Mouse (Mus musculus): ENCODE measurements around the gene Emx2. TPM values are rescaled to one million over a fixed set of nuclear protein-coding genes. Genes with fewer than 3 reads are reported as not detected.

The Emx2 gene
- polyA plus RNA-seq, 1 experiment = not detected

DNA sequence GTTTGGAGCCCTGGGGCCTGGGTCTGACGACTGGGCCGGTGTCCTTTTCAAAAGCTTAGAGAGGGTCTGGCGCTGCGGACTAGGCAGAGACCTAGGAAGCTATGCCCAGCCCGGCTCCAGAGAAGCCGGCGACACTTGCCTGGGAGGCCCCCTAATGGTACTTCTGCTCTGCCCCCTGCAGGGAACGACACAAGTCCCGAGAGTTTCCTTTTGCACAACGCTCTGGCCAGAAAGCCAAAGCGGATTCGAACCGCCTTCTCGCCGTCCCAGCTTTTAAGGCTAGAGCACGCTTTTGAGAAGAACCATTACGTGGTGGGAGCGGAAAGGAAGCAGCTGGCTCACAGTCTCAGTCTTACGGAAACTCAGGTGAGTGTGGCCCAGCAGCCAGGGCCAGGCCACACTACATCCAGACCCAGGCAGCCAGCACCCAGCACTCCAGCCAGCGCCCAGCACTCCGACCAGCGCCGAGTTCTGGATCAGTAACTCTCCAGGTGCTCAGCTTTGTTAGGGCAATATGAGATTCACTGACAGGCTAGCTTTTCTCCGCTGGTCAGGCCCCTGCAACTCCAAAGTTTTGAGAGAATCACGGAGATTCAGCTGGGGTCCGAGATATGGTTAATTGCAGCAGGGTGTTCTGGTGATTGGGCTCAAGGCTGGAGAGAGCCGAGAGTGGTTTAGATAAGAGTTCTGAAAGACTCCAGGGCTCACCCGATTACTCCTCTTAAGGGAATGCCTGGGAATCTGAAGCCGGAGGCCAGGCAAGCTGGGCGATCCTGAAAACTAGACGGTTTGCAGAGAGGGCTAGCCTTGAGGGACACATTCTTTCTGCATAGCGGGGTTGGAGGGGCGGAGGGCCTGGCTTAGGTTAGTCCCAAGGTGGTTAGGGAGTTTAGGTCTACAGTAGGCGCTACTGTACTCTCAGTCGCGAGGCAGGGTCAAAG lies 3.6 kb downstream of the Emx2 start:
- Histone ChIP-seq H3K27ac (ENCODE audit: insufficient read depth, low read length) (no peak overlapping the region), H3K4me1 (ENCODE audit: control insufficient read depth, insufficient read depth, insufficient read length) (peaks cover 7% of the 10 kb centered on the region), H3K27me3 (ENCODE audit: control insufficient read depth, insufficient read depth, low read length) (peaks cover 44% of the 10 kb centered on the region), H3K36me3 (ENCODE audit: control insufficient read depth, insufficient read depth, low read length) (no peaks in the 10 kb centered on the region), H3K4me3 (ENCODE audit: extremely low read depth, insufficient read depth, insufficient read length) (no peak overlapping the region)
- DNase-seq (ENCODE audit: low read depth in 1 of 2, low spot score in 2 of 2) = no peak
- WGBS = 12% methylated on average over 36 of the region's 36 CpGs
- TF ChIP-seq CTCF (IDR thresholded peaks at IDR 0.05; ENCODE audit: extremely low read depth, insufficient read depth, insufficient read length, insufficient replicate concordance) = no peak
- TF ChIP-seq POLR2A (IDR thresholded peaks at IDR 0.05; ENCODE audit: low read depth, low read length) = no peak

DNA sequence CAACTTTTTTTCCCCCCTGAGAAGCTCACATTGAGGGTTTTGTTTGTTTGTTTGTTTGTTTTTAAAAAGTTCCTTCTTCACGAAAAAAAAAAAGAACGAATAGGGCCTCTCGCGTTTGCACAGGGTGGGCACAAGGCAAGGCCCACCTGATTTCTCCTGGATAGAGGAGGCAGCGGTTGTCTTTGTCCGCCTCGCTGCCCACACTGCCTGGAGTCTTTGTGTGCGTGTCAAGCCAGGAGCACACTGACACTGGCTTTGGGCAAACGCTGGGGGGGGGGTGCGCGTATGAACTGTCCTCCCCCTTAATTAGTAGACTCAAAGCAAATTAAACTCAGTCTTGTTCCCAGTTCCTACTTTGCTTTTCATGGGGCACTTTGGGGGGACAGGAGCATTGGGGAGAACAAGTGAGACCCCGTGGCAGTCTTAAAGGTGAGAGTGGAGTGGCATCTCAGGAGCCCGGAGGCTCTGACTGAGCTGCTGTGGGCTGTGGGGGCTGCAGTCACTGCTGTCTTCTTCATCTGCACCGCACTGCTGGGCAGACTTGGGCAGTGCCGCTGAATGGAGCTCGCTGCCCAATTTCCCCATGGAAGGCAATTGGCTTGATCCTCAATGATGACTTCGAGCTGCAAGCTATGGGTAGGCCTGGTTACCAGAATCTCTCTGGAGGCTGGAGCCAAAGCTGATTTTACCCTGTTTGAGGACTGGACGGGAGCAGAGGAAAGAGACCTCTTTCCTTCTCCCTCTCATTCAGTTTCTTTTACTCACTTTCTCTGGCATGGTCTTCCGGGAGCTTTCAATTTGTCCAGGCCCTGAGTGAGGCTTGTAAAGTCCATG lies 4.5 kb downstream of the Emx2 start:
- no peak for DNase-seq (ENCODE audit: low read depth in 1 of 2, low spot score in 2 of 2)
- WGBS = 18% methylated on average over 19 of the region's 19 CpGs

DNA sequence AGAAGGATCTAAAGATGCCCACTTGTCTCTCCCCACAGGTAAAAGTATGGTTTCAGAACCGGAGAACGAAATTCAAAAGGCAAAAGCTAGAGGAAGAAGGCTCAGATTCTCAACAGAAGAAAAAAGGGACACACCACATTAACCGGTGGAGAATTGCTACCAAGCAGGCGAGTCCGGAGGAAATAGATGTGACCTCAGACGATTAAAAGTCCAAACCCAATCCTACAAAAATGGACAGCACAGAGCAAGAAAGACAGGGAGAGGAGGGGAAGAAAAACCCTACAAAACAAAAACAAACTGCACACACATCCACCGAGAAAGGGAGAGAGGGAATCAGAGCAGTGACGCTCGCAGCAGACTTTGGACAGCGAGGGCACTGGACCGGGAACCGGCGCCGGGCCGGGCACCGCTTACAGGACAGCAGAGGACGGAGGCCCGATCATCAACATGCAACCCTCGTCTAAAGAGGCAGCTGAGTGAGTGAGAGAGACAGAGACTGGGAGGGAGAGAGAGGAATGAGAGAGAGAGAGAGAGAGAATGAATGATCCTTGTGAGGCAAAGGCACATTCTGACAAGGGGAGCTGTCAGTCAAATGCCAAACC lies 5.8 kb downstream of the Emx2 start:
- no peak overlapping the region for H3K4me3 ChIP-seq (ENCODE audit: extremely low read depth, insufficient read depth, insufficient read length)
- no peak for DNase-seq (ENCODE audit: low read depth in 1 of 2, low spot score in 2 of 2)
- no peaks in the 10 kb centered on the region for H3K36me3 ChIP-seq (ENCODE audit: control insufficient read depth, insufficient read depth, low read length)
- peaks cover 36% of the 10 kb centered on the region for H3K27me3 ChIP-seq (ENCODE audit: control insufficient read depth, insufficient read depth, low read length)
- no peak overlapping the region for H3K27ac ChIP-seq (ENCODE audit: insufficient read depth, low read length)
- peaks cover 5% of the 10 kb centered on the region for H3K4me1 ChIP-seq (ENCODE audit: control insufficient read depth, insufficient read depth, insufficient read length)
- TF ChIP-seq CTCF (IDR thresholded peaks at IDR 0.05; ENCODE audit: extremely low read depth, insufficient read depth, insufficient read length, insufficient replicate concordance) (no peak), POLR2A (IDR thresholded peaks at IDR 0.05; ENCODE audit: low read depth, low read length) (no peak)
- 9% methylated on average over 19 of the region's 19 CpGs for WGBS

More for the DNA sequence above, 4.5 kb downstream of the Emx2 start:
- Histone ChIP-seq H3K4me3 (ENCODE audit: extremely low read depth, insufficient read depth, insufficient read length) (no peak overlapping the region), H3K36me3 (ENCODE audit: control insufficient read depth, insufficient read depth, low read length) (no peaks in the 10 kb centered on the region), H3K4me1 (ENCODE audit: control insufficient read depth, insufficient read depth, insufficient read length) (peaks cover 7% of the 10 kb centered on the region), H3K27ac (ENCODE audit: insufficient read depth, low read length) (no peak overlapping the region), H3K27me3 (ENCODE audit: control insufficient read depth, insufficient read depth, low read length) (peaks cover 42% of the 10 kb centered on the region)
- no peak for TF ChIP-seq POLR2A (IDR thresholded peaks at IDR 0.05; ENCODE audit: low read depth, low read length)
- TF ChIP-seq CTCF (IDR thresholded peaks at IDR 0.05; ENCODE audit: extremely low read depth, insufficient read depth, insufficient read length, insufficient replicate concordance) = no peak

DNA sequence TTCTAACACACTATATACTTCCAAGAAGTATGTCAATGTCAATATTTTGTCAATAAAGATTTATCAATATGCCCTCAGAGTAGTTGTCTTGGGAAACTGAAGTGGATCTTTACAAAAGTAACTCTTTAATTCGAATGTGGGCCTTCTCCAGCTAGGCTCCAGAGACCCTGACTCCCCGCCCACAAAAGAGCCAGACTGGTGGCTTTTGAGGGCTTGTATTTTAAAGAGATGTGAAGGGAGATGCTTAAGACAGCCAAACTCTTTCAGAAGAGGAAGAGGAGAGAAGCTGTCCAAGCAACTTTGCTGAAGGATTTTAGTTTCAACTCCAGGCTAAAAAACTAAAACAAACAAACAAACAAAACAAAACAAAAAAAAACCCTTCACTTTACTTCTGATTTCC lies 7.1 kb downstream of the Emx2 start:
- WGBS = 19% methylated on average over 2 of the region's 2 CpGs
- peaks cover 27% of the 10 kb centered on the region for H3K27me3 ChIP-seq (ENCODE audit: control insufficient read depth, insufficient read depth, low read length)
- no peaks in the 10 kb centered on the region for H3K4me1 ChIP-seq (ENCODE audit: control insufficient read depth, insufficient read depth, insufficient read length)
- H3K4me3 ChIP-seq (ENCODE audit: extremely low read depth, insufficient read depth, insufficient read length) = no peak overlapping the region
- H3K27ac ChIP-seq (ENCODE audit: insufficient read depth, low read length) = no peak overlapping the region
- DNase-seq (ENCODE audit: low read depth in 1 of 2, low spot score in 2 of 2) = no peak
- H3K36me3 ChIP-seq (ENCODE audit: control insufficient read depth, insufficient read depth, low read length) = no peaks in the 10 kb centered on the region
- TF ChIP-seq CTCF (IDR thresholded peaks at IDR 0.05; ENCODE audit: extremely low read depth, insufficient read depth, insufficient read length, insufficient replicate concordance) = no peak
- no peak for TF ChIP-seq POLR2A (IDR thresholded peaks at IDR 0.05; ENCODE audit: low read depth, low read length)

DNA sequence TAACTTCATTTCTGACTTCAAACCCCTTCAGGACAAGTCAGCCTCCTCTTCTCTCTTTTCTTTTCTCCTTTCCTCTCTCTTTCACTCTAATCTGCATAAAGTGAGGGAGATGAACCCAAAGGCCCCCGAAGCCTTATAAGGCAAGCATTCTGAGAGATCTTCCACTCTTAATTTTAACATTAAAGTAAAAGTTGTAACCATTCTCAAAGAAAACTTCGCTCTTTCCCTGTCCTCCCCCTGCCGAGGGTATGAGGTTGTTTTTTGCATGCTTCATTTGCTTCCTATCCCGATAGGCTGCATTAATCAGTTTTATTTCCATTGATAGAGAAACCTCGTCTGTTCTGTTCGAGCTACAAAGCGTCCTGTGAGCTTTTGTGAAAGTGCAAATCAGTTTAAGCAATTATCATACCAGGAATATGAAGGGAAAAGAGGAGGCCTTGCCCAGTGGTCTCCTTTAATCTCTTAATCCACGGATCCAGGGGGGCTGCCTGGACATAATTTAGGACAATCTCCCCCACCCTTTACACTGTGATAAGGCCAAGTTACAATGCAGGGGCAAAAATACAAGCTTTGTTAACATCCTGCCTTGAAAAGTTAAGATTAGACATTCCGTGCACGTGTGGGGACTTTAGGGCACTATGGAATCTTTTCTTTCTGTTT lies 7.7 kb downstream of the Emx2 start:
- 10% methylated on average over 10 of the region's 10 CpGs for WGBS
- TF ChIP-seq POLR2A (IDR thresholded peaks at IDR 0.05; ENCODE audit: low read depth, low read length) (no peak), CTCF (IDR thresholded peaks at IDR 0.05; ENCODE audit: extremely low read depth, insufficient read depth, insufficient read length, insufficient replicate concordance) (no peak)
- H3K27me3 ChIP-seq (ENCODE audit: control insufficient read depth, insufficient read depth, low read length) = peaks cover 24% of the 10 kb centered on the region
- no peaks in the 10 kb centered on the region for H3K36me3 ChIP-seq (ENCODE audit: control insufficient read depth, insufficient read depth, low read length)
- H3K4me3 ChIP-seq (ENCODE audit: extremely low read depth, insufficient read depth, insufficient read length) = no peak overlapping the region
- no peaks in the 10 kb centered on the region for H3K4me1 ChIP-seq (ENCODE audit: control insufficient read depth, insufficient read depth, insufficient read length)
- no peak overlapping the region for H3K27ac ChIP-seq (ENCODE audit: insufficient read depth, low read length)
- no peak for DNase-seq (ENCODE audit: low read depth in 1 of 2, low spot score in 2 of 2)

DNA sequence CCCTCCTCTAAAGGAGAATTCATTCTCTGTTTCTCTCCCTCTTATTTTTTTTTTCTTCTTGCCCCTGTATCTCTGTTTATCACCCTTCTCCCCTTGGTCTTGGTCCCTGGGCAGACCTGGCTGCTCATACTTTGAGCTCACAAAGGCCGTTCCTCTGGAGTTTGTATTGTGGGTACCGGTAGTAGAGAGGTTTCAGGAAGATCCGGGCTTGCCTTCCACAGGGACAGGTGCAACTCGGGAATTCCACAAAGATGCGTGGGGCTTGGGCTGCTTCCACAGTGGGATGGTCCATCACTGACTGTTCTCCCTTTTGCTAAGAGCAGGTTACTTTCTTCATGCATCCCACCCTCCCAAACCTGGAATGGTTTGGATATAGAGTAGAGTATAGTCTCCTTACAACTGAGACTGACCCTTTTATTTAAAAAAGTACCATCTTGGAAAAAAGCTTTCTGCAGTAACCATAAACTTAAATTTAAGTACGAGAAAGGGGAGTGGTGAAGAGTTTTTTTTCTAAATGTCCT lies 8.3 kb downstream of the Emx2 start:
- H3K4me3 ChIP-seq (ENCODE audit: extremely low read depth, insufficient read depth, insufficient read length) = no peak overlapping the region
- no peak for DNase-seq (ENCODE audit: low read depth in 1 of 2, low spot score in 2 of 2)
- no peaks in the 10 kb centered on the region for H3K36me3 ChIP-seq (ENCODE audit: control insufficient read depth, insufficient read depth, low read length)
- H3K4me1 ChIP-seq (ENCODE audit: control insufficient read depth, insufficient read depth, insufficient read length) = no peaks in the 10 kb centered on the region
- 5% methylated on average over 6 of the region's 6 CpGs for WGBS
- no peak overlapping the region for H3K27ac ChIP-seq (ENCODE audit: insufficient read depth, low read length)
- TF ChIP-seq POLR2A (IDR thresholded peaks at IDR 0.05; ENCODE audit: low read depth, low read length) (no peak), CTCF (IDR thresholded peaks at IDR 0.05; ENCODE audit: extremely low read depth, insufficient read depth, insufficient read length, insufficient replicate concordance) (no peak)
- H3K27me3 ChIP-seq (ENCODE audit: control insufficient read depth, insufficient read depth, low read length) = peaks cover 26% of the 10 kb centered on the region
